Mouse (Mus musculus) cerebellum, postnatal 14 days (tissue): Measurements from ENCODE around the gene Tmem156.
"Not testable (repeated sequence)": the region's sequence is repeated elsewhere in the genome, so short reads cannot be mapped to it uniquely, and the experiment has no call there.

Experiments
- DNase-seq, 2 experiments: peaks; one replicate each; pipeline ENCODE4 v3.0.0; 2021; ENCODE audit warnings: mixed read lengths in 2 of 2

Gene Tmem156

GRCm38 (mm10) chr5:65091921-65092320 is at the start of gene Tmem156:
Gene Tmem156 (minus strand): TSS chr5:65092132.
- DNase-seq = no peak

DNA sequence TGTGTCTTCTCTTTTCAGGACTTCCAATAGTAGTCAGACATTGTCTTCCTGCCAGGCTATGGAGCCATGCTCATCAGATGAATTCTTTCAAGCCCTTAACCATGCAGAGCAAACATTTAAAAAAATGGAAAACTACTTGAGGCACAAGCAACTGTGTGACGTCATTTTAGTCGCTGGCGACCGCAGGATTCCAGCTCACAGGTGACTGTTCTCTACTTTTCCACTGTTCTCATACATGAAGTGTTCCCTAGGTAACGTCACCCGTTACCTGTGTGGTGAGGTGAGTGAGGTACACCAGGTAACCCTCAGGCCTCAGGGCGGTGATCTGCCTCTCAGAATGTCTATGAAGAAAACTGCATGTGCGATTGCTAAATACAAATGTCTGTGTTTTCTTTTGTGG is 49.3 kb upstream of the Tmem156 start:
- DNase-seq = no peak

- no peak for DNase-seq
These were observed 45.1 kb upstream of the Tmem156 start for GRCm38 (mm10) chr5:65137073-65137472.

DNA sequence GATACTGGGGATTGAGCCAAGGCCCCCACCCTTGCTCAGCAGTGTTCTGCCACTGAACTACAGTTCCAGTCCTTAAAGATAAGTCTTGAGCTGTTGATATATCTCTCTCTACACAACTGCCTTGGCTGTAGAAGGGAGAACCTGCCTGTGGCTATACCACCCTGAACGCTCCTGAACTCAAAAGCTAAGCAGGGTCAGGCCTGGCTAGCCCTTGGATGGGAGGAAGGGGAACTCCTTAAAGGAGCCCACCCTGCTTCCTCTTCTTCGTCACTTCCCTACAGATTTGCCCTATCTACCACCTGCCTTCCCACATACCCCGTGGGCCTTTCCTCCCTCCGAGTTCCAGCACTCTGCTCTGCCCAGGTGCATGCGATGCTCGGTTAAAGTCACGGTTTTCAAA is 44.2 kb upstream of the Tmem156 start:
- DNase-seq = no peak

DNA sequence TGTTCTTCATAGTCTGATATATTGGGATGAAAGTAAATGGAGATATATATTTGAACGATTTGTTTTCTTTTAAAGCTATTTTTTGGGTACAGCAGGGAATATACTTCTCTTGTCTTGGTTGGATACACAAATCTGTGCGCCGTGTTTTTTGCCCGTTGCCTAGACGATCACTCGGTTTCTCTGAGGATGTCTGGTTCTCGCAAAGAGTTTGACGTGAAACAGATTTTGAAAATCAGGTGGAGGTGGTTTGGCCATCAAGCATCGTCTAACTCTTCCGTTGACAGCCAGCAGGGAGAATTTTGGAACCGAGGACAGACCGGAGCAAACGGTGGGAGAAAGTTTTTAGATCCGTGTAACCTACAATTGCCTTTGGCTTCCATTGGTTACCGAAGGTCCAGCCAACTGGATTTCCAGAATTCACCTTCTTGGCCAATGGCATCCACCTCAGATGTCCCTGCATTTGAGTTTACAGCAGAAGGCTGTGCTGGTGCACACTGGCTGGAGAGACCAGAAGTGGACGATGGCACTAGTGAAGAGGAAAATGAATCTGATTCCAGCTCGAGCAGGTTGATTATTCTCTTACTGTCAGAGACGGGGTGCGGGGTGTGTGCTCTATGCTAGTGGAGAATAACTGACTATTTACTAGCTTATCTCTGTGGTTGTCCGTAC is 39.4 kb upstream of the Tmem156 start:
- DNase-seq = peak; percentile 66 to 74

DNA sequence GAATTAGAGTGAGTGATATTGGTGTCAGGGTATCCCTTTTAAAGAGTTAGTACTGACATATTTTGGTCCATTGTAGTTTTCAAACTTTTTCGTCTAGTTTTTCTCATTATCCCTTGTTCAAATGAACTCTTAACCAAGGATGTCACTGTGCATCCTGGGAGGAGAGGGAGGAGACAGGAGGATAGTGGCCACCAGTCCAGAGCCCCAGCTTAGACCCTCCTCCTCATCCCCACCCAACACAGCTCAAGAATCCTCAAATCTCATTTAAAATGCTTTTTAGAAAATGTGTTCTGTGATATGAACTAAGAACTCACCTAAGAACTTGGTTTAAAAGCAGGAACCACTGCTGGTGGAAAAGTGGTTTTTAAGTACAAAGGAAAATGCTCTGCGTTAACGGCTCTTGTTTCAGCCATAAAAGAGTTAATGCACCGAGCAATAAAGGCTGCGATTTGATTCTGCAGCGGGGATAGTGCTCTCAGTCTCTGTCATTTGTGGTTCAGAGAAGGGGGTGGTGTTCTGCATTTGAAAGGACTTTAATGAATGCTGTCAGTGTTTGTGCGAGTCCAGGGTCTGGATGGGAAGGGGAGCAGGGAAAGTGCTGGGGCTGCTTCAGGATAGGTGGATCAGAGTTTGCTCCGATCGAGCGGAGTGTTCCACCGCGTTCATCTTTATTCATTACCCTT is 38.7 kb upstream of the Tmem156 start:
- DNase-seq = peak; percentile 47 to 51

DNA sequence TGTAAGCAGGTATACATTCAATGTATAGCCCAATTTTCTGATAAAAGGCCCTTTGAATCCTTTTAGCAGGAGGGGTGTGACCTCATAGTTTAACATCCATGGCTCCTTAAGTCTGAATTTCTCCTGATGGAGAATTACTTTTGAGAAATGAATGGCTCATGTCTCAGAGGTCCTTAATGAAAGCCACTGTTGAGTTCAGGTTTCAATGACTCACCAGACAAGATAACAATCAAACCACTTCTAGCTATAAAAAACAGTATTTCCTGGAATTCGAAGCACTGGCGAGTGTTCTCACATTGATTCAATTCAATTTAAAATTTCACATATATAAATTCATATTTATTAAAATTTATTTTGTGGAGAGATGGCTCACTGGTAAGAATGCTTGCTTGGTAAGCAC is 36.5 kb upstream of the Tmem156 start:
- DNase-seq = no peak

GRCm38 (mm10) chr5:65126137-65126536 is 34.2 kb upstream of the Tmem156 start:
- no peak for DNase-seq

DNA sequence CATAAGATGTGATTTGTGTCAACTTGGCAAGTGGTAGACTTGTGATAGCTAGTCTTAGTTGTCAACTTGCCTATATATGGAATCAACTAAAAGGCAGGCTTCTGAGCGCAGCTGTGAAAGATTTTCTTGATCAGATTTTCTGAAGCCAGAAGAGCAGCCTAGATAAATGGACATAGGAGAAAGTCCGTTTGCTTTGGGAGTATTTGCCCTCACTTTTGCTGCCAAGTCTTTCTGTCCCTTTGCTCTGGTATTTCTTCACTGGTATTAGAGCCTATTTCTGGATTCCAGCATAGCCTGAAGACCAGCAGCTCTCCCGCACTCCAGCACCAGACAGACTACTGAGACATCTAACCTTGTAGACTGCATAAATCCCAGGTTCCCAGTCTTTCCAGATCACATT is 30.7 kb upstream of the Tmem156 start:
- no peak for DNase-seq

GRCm38 (mm10) chr5:65119918-65120317 is 28.0 kb upstream of the Tmem156 start:
- no peak for DNase-seq

DNA sequence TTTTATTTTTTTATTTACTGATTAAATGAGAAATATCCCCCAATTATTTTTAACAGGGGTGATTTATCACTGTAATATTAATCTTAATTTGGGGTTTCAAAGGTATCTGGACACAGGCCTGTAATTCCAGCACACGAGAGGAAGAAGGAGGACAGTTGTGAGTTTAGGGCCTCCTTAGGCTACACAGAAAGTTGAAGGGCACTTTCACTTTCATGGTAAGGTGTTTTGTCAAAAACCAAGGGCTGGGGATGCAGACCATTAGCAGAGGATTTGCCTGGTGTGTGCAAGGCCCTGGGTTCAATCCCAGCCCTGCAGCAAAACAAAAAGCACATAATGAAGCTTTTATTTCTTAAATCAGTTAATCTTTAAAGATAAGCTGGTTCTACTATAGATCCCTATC is 27.6 kb upstream of the Tmem156 start:
- no peak for DNase-seq

DNA sequence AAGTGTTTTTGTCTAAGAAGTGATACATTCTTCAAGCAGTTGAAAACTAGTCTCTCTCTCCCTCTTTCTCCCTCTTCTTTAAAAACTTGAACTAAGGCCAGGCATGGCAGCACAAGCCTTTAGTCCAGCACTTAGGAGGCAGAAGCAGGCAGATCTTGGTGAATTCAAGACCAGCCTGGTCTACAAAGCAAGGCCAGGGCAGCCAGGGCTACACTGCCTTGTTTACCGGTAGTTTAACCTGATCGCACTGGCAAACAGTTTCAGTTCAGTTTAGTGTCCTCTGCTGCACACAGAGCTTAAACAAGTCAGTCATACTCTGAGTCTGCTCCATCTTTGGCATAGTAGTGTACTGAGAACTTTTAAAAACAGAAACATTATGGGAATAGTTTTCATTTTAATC is 24.9 kb upstream of the Tmem156 start:
- no peak for DNase-seq

- no peak for DNase-seq
These were observed 21.4 kb upstream of the Tmem156 start for GRCm38 (mm10) chr5:65113323-65113722.

DNA sequence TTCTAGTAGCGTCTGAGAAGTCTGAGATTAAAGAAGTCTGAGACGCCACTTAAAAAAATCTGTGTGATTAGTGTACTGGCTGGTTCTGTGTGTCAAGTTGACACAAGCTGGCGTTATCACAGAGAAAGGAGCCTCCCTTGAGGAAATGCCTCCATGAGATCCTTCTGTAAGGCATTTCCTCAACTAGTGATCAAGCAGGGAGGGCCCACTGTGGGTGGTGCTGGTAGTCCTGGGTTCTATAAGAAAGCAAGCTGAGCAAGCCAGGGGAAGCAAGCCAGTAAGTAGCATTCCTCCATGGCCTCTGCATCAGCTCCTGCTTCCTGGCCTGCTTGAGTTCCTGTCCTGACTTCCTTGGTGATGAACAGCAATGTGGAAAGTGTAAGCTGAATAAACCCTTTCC is 20.3 kb upstream of the Tmem156 start:
- DNase-seq = not testable (repeated sequence)

DNA sequence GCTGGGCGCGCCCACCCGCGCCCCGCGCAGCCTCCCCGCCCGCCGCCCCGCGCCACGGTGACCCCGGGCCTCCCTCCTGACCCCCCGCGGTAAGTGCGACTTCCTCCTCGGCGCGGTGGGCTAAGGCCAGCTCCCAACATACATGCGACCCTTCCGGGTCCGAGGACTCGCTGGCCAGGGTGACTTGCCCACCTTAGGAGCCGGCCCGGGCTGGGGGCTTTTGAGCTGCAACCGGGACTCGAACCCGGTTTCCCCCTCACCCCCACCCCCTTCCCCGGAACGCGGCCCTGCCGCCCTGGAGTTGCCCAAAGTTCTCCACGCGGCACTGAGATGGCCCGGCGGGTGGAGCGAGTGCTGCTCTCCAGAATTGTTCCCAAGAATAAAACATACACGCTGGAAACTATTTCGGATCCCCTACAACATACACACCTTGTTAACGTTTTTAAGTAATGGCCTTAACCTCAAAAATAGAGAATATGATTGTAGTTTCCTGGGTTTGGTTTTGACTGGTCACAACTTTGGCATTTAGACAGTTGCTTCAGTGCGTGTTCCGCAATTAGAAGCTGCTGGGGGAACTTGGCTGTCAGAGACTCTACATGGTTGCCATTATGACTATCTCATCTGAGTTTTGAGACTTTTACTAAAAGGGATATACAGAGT is 16.0 kb upstream of the Tmem156 start:
- peak; percentile 35 to 49 for DNase-seq

- peak; percentile 88 to 92 for DNase-seq
These were observed 15.2 kb upstream of the Tmem156 start, which contains the start of gene Klhl5 for GRCm38 (mm10) chr5:65106876-65107772. Gene Klhl5 (plus strand): TSS chr5:65107539.

- no peak for DNase-seq
These were observed 10.7 kb upstream of the Tmem156 start for GRCm38 (mm10) chr5:65102641-65103042.

GRCm38 (mm10) chr5:65102026-65102640 is 10.2 kb upstream of the Tmem156 start:
- DNase-seq = no peak

DNA sequence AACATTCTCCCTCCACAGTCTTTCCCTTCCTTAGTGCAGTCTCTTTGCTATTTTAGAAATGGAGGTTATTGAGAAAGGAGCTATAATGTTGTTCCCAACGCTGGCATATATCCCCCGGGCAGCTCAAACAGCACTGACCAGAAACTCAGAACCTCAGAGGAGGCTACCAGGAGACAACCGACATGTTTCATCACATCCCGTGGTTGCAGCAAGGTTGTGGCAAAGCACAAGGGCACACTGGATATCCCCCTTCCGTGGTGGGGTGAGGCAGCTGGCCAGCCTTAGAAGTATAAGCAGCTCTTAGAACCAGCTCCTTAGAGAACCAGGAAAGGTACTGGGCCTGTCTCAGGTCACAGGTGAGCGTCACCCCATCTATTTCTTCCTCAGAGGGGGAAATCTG is 9.7 kb upstream of the Tmem156 start:
- no peak for DNase-seq

DNA sequence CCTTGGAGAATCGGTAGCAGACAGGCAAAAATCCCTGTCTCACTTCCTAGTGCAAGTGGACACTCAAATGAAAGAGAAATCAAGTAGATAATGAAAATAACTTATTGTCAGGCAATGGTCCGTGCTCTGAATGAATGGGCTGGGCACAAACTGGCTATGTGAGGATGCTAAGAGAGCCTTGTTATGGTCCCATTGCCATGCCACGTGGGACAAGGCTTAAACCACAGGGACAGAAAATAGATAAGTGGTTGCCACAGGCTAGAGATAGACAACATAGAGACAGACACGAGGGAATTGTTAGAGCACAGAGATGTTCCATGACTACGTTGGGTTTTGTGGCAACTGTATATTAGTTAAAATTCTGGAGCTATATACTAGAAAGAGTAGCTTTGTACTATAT is 9.3 kb upstream of the Tmem156 start:
- no peak for DNase-seq

GRCm38 (mm10) chr5:65100002-65100401 is 8.1 kb upstream of the Tmem156 start:
- no peak for DNase-seq

DNA sequence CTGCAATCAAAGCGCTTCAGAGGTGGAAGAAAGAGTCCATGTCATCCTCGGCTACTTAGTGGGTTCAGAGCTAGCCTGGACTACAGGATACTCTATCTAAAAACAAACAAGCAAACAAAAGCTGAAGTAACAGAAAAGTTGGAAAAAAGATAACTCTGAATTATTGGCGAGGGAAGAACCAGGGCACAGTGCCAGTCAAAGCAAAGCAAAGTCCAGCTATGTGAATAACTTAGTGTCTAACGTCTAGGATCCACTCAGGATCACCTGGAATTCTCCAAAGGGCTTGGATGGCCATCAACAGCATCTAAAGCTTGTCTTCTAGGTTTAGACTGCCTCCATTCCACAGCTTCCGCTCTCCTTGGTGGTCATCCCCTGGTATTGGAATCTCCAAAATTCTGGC is 5.5 kb upstream of the Tmem156 start:
- no peak for DNase-seq

DNA sequence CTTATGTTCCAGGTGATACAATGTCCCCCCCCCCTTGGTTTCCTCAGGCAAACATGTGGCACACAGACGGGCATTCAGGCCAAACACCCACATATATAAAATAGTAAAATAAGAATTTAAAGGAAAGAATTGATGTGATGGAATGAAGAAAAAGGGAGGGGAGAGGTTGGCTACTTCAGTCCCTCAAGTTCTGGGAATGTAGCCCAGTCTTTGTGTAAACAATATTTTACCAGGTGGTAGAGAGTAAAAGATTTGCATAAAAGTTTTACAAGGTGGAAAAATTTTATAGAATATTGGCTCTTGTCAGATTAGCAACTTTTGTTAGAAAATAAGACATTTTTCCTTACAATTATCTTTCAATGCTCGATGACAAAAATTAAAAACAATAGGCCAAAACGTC is 4.9 kb upstream of the Tmem156 start:
- DNase-seq = no peak
